Mouse (Mus musculus): Measurements from ENCODE around the gene Atg5. TPM values are rescaled to one million over a fixed set of nuclear protein-coding genes. Genes with fewer than 3 reads are reported as not detected.

Gene Atg5
- polyA plus RNA-seq, 1 experiment from 2014 or later, result 16.8 TPM

DNA sequence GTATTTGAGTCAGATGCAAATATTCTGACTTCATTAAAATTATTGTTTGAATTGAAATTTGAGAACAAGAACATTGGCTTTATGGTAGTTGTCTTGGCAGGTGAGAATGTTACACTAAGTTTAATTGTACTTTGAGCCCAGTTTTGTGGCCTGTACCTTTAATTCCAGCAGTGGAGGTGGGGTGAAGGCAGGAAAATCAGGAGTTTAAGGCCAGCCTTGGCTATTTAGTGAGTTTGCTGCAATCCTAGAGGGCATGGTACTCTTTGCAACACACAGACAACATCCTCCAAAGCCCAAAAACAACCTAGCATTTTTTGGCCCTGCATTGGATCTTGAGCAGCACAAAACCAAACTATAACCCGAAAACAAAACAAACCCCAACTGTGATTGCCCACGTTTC is 1.1 kb downstream of the Atg5 start:
- peaks cover 19% of the 10 kb centered on the region for H3K4me1 ChIP-seq (ENCODE audit: control insufficient read depth, low read depth, low read length)
- WGBS (ENCODE audit: insufficient replicate concordance), result 54% methylated on average over 2 of the region's 2 CpGs
- ATAC-seq (ENCODE audit: low read depth), result no peak
- no peaks in the 10 kb centered on the region for H3K36me3 ChIP-seq (ENCODE audit: control insufficient read depth, insufficient read depth)
- H3K27ac ChIP-seq (ENCODE audit: low read length), result no peak overlapping the region
- H3K9ac ChIP-seq (ENCODE audit: low read depth, low read length), result peak overlapping the region; percentile 31; the same call in 1 of the 2 replicates
- no peaks in the 10 kb centered on the region for H3K27me3 ChIP-seq (ENCODE audit: control insufficient read depth, insufficient read depth, low read depth, low read length)
- H3K4me2 ChIP-seq (ENCODE audit: low read depth, low read length), result peak overlapping the region; percentile 76
- H3K4me3 ChIP-seq (ENCODE audit: low read depth, low read length), result peak overlapping the region; percentile 97
- no peaks in the 10 kb centered on the region for H3K9me3 ChIP-seq (replicated peaks; ENCODE audit: control insufficient read depth, low read length)

DNA sequence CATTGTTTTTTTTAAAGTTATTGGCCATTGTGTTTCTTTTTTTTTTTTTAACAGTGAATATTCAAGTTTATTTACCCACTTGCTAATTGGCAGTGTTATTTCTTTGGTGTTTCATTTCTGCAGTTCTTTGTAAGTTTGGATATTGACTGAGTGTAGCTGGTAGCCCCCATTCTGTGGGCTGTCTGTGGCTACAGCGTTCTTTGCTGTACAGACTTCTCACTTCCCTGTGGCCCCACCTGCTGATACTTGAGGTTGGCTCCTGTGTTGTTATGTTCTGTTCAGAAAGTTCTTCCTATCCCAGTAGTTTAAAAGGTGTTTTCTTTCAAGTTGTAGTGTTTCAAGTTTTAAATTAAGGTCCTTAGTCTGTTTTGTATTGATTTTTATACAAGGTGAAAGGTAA is 14.2 kb downstream of the Atg5 start:
- H3K4me1 ChIP-seq (ENCODE audit: control insufficient read depth, low read depth, low read length), result no peaks in the 10 kb centered on the region
- 53% methylated on average over 1 of the region's 1 CpGs for WGBS (ENCODE audit: insufficient replicate concordance)
- H3K36me3 ChIP-seq (ENCODE audit: control insufficient read depth, insufficient read depth), result no peaks in the 10 kb centered on the region
- ATAC-seq (ENCODE audit: low read depth), result no peak
- H3K9ac ChIP-seq (ENCODE audit: low read depth, low read length), result no peak overlapping the region
- no peaks in the 10 kb centered on the region for H3K9me3 ChIP-seq (replicated peaks; ENCODE audit: control insufficient read depth, low read length)
- no peak overlapping the region for H3K4me2 ChIP-seq (ENCODE audit: low read depth, low read length)
- no peaks in the 10 kb centered on the region for H3K27me3 ChIP-seq (ENCODE audit: control insufficient read depth, insufficient read depth, low read depth, low read length)
- H3K4me3 ChIP-seq (ENCODE audit: low read depth, low read length), result no peak overlapping the region
- no peak overlapping the region for H3K27ac ChIP-seq (ENCODE audit: low read length)

DNA sequence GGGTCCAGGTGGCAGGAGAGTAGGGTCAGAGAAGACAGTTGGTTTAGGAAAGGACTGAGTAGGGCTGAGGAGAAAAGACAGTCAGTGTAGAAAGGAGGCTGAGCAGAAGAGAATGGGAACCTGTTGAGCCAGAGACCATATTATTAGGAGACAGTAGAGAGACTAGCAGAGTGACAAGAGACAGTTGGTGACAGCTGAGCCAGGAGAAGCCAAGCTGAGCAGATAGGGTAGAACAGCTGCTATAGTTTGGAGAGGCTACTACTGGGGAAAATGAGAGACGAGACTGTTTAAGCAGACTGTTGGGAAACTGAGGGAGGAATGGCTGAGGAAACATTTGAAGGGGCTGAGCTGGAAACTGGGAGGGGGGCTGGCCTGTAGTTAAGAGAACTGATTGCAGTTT is 16.9 kb downstream of the Atg5 start:
- no peak overlapping the region for H3K9ac ChIP-seq (ENCODE audit: low read depth, low read length)
- H3K27me3 ChIP-seq (ENCODE audit: control insufficient read depth, insufficient read depth, low read depth, low read length), result no peaks in the 10 kb centered on the region
- no peak overlapping the region for H3K4me2 ChIP-seq (ENCODE audit: low read depth, low read length)
- WGBS (ENCODE audit: insufficient replicate concordance), result 53% methylated on average over 1 of the region's 1 CpGs
- no peaks in the 10 kb centered on the region for H3K4me1 ChIP-seq (ENCODE audit: control insufficient read depth, low read depth, low read length)
- no peak overlapping the region for H3K27ac ChIP-seq (ENCODE audit: low read length)
- peaks cover 3% of the 10 kb centered on the region; the same call in 1 of the 2 replicates for H3K36me3 ChIP-seq (ENCODE audit: control insufficient read depth, insufficient read depth)
- H3K9me3 ChIP-seq (replicated peaks; ENCODE audit: control insufficient read depth, low read length), result no peaks in the 10 kb centered on the region
- ATAC-seq (ENCODE audit: low read depth), result no peak
- H3K4me3 ChIP-seq (ENCODE audit: low read depth, low read length), result no peak overlapping the region

DNA sequence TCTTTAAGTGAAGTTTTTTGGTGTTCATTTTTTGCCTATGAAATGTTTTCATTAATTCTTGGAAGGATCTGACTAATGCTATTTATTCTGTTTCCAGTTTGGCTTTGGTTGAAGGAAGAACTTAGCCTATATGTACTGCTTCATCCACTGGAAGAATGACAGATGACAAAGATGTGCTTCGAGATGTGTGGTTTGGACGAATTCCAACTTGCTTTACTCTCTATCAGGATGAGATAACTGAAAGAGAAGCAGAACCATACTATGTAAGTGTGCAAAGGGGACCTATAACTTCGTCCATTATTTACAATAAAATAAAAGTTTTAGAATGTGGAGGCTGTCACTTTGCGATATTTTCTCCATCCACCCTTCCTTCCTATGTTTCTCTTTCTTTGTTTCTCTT is 17.8 kb downstream of the Atg5 start:
- ATAC-seq (ENCODE audit: low read depth), result no peak
- Histone ChIP-seq H3K36me3 (ENCODE audit: control insufficient read depth, insufficient read depth) (peaks cover 3% of the 10 kb centered on the region; the same call in 1 of the 2 replicates), H3K27ac (ENCODE audit: low read length) (no peak overlapping the region), H3K4me3 (ENCODE audit: low read depth, low read length) (no peak overlapping the region), H3K9ac (ENCODE audit: low read depth, low read length) (no peak overlapping the region), H3K4me2 (ENCODE audit: low read depth, low read length) (no peak overlapping the region), H3K9me3 (replicated peaks; ENCODE audit: control insufficient read depth, low read length) (no peaks in the 10 kb centered on the region), H3K27me3 (ENCODE audit: control insufficient read depth, insufficient read depth, low read depth, low read length) (no peaks in the 10 kb centered on the region), H3K4me1 (ENCODE audit: control insufficient read depth, low read depth, low read length) (no peaks in the 10 kb centered on the region)
- WGBS (ENCODE audit: insufficient replicate concordance), result 68% methylated on average over 4 of the region's 4 CpGs

DNA sequence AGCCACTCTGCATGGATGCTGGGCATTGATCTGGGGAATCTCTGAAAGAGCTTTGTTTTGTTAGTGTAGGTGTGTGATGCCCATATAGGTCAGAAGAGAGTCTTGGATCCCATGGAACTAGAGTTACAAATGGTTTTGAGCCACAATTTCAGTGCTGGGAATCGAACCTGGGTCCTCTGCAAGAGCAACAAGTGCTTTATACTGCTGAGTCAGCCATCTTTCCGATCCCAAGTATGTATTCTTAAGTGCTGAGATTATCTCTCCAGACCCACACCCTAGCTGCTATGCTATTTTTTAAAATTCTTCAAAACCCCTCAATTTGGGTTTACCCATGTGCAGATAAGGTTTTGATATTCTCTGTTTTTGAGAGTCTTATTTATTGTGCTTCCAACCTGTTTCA is 22.7 kb downstream of the Atg5 start:
- Histone ChIP-seq H3K4me2 (ENCODE audit: low read depth, low read length) (no peak overlapping the region), H3K4me1 (ENCODE audit: control insufficient read depth, low read depth, low read length) (no peaks in the 10 kb centered on the region), H3K9ac (ENCODE audit: low read depth, low read length) (no peak overlapping the region), H3K9me3 (replicated peaks; ENCODE audit: control insufficient read depth, low read length) (no peaks in the 10 kb centered on the region), H3K36me3 (ENCODE audit: control insufficient read depth, insufficient read depth) (peaks cover 3% of the 10 kb centered on the region; the same call in 1 of the 2 replicates), H3K27me3 (ENCODE audit: control insufficient read depth, insufficient read depth, low read depth, low read length) (no peaks in the 10 kb centered on the region), H3K27ac (ENCODE audit: low read length) (no peak overlapping the region), H3K4me3 (ENCODE audit: low read depth, low read length) (no peak overlapping the region)
- ATAC-seq (ENCODE audit: low read depth), result no peak
- WGBS (ENCODE audit: insufficient replicate concordance), result 77% methylated on average over 2 of the region's 2 CpGs

DNA sequence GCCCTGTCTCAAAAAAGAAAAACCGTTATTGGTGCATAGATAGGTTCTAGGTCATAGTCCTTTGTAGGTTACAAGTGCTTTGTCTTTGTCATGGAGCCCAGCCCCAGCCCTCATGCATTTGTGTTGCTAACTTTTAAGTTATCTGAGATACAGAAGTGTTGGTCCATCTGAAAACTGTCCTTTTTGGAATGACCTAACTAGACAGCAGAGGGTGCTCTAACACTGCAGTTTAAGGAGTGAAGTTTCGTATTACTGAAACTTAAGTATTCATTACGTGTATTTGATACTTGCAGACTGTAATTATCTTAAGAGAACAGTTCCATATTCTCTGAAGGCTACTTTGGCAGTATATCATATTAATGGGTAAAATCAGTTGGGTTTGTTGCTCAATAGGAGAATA is 24.0 kb downstream of the Atg5 start:
- Histone ChIP-seq H3K4me1 (ENCODE audit: control insufficient read depth, low read depth, low read length) (no peaks in the 10 kb centered on the region), H3K9ac (ENCODE audit: low read depth, low read length) (no peak overlapping the region), H3K27ac (ENCODE audit: low read length) (no peak overlapping the region), H3K36me3 (ENCODE audit: control insufficient read depth, insufficient read depth) (peaks cover 3% of the 10 kb centered on the region; the same call in 1 of the 2 replicates), H3K4me3 (ENCODE audit: low read depth, low read length) (no peak overlapping the region), H3K4me2 (ENCODE audit: low read depth, low read length) (no peak overlapping the region), H3K27me3 (ENCODE audit: control insufficient read depth, insufficient read depth, low read depth, low read length) (no peaks in the 10 kb centered on the region), H3K9me3 (replicated peaks; ENCODE audit: control insufficient read depth, low read length) (no peaks in the 10 kb centered on the region)
- ATAC-seq (ENCODE audit: low read depth), result no peak
- 55% methylated on average over 3 of the region's 3 CpGs for WGBS (ENCODE audit: insufficient replicate concordance)

DNA sequence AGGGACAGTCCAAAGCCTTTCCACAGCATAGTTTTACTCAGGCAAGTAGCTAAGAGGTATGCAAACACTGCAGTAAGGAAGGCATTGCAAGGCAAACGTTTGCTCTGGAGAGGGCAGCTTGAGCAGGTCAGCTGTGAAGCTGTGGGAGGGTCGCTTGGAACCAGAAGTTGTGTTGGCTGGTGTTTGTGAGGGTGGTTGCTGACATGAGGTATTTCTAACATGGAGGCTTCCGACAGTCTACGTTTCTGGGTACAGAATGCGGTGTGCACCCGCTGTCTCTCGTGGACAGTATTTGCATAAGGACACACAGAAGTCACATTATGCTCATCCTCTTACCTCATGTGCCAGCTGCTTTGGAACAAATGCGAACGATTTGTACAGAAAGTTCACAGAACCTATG is 31.0 kb downstream of the Atg5 start:
- H3K27ac ChIP-seq (ENCODE audit: low read length), result no peak overlapping the region
- 70% methylated on average over 9 of the region's 9 CpGs for WGBS (ENCODE audit: insufficient replicate concordance)
- H3K9me3 ChIP-seq (replicated peaks; ENCODE audit: control insufficient read depth, low read length), result no peaks in the 10 kb centered on the region
- H3K4me3 ChIP-seq (ENCODE audit: low read depth, low read length), result no peak overlapping the region
- no peak overlapping the region for H3K9ac ChIP-seq (ENCODE audit: low read depth, low read length)
- H3K36me3 ChIP-seq (ENCODE audit: control insufficient read depth, insufficient read depth), result 0 out of 2 replicates have a peak, but pooled peaks cover 3% of the 10 kb centered on the region
- H3K27me3 ChIP-seq (ENCODE audit: control insufficient read depth, insufficient read depth, low read depth, low read length), result no peaks in the 10 kb centered on the region
- no peaks in the 10 kb centered on the region for H3K4me1 ChIP-seq (ENCODE audit: control insufficient read depth, low read depth, low read length)
- no peak for ATAC-seq (ENCODE audit: low read depth)
- no peak overlapping the region for H3K4me2 ChIP-seq (ENCODE audit: low read depth, low read length)

DNA sequence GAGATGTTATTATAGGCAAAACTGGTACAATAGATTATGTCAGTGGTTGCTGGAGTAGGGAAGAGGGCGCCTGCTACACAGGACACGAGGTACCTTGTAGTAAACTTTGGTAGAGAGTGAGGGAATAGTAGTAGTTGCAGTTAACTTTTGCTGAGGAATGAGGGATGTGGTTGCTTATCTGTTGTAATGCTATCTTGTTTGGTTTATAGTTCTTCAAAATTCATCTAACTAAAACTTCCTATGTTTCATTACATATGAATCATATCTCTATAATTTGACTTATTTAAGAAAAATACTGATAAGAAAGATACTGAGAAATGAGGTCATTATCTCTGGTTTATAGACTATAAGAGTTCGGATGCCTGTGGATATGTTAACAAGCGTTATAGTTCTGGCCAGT is 31.9 kb downstream of the Atg5 start:
- Histone ChIP-seq H3K4me3 (ENCODE audit: low read depth, low read length) (no peak overlapping the region), H3K4me2 (ENCODE audit: low read depth, low read length) (no peak overlapping the region), H3K36me3 (ENCODE audit: control insufficient read depth, insufficient read depth) (0 out of 2 replicates have a peak, but pooled peaks cover 3% of the 10 kb centered on the region), H3K27ac (ENCODE audit: low read length) (no peak overlapping the region), H3K27me3 (ENCODE audit: control insufficient read depth, insufficient read depth, low read depth, low read length) (no peaks in the 10 kb centered on the region), H3K4me1 (ENCODE audit: control insufficient read depth, low read depth, low read length) (no peaks in the 10 kb centered on the region), H3K9ac (ENCODE audit: low read depth, low read length) (no peak overlapping the region), H3K9me3 (replicated peaks; ENCODE audit: control insufficient read depth, low read length) (no peaks in the 10 kb centered on the region)
- WGBS (ENCODE audit: insufficient replicate concordance), result 59% methylated on average over 4 of the region's 4 CpGs
- ATAC-seq (ENCODE audit: low read depth), result no peak

DNA sequence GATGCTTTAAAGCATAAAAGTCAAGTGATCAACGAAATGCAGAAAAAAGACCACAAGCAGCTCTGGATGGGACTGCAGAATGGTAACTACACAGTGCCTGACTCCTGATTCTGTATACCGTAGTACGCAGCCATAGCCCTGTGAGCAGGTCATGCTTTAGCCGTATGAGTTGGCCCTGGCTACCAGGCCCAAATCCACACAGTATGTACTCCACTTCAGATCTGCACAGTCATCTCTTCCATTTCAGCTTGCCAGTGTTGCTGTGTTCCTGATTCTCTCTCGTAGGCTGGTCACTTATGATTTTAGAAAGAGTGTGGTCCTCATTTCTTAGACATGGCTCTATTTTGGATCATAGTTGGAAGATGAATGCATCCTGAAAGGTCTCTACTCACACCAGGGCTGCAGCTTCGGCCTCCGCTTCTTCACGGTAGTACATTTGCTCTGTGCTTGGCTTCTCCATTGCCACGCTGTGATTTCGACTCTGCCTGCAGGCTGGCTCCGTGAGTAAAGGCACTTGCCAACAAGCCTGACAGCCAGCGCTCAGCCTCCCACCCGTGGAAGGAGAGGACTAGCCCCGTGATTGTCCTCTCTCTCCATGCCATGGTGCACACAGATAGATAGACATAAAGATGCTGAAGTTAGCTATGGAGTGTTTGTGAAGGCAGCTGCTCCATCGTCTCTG is 35.6 kb downstream of the Atg5 start:
- Histone ChIP-seq H3K4me2 (ENCODE audit: low read depth, low read length) (no peak overlapping the region), H3K27ac (ENCODE audit: low read length) (no peak overlapping the region), H3K9me3 (replicated peaks; ENCODE audit: control insufficient read depth, low read length) (no peaks in the 10 kb centered on the region), H3K4me1 (ENCODE audit: control insufficient read depth, low read depth, low read length) (no peaks in the 10 kb centered on the region), H3K9ac (ENCODE audit: low read depth, low read length) (no peak overlapping the region), H3K4me3 (ENCODE audit: low read depth, low read length) (no peak overlapping the region), H3K27me3 (ENCODE audit: control insufficient read depth, insufficient read depth, low read depth, low read length) (no peaks in the 10 kb centered on the region), H3K36me3 (ENCODE audit: control insufficient read depth, insufficient read depth) (0 out of 2 replicates have a peak, but pooled peaks cover 3% of the 10 kb centered on the region)
- ATAC-seq (ENCODE audit: low read depth), result no peak
- 84% methylated on average over 15 of the region's 15 CpGs for WGBS (ENCODE audit: insufficient replicate concordance)

Data from liver, embryonic 16.5 days (tissue).